ENCODE assay signal across 20 mouse cellular contexts in genomic region chr11:4762511-4762910, GRCm38 (mm10). TPM values are rescaled to one million over a fixed set of nuclear protein-coding genes. Genes with fewer than 3 reads are reported as not detected.
DNase-seq lines count a peak whose midpoint lies in the region; ATAC-seq and TF ChIP-seq lines count a peak whose summit lies in the region.
"Had no signal": no experiment of that assay in that cellular context is flagged by ENCODE, and none has a peak within 500 bp of the region (broad histone marks: within the 10 kb centered on the region; RNA-seq: fewer than 3 reads in every experiment).

No protein-coding gene starts in this region.

- H3K9ac ChIP-seq in forebrain, embryonic 13.5 days: no peak overlapping the region
- H3K9ac ChIP-seq in forebrain, embryonic 15.5 days (replicated peaks): no peak overlapping the region
- no peak overlapping the region for H3K9ac ChIP-seq in hindbrain, embryonic 15.5 days
- H3K9ac ChIP-seq in neural tube, embryonic 13.5 days: no peak overlapping the region
- H3K9ac ChIP-seq: embryonic facial prominence, embryonic 15.5 days; heart, embryonic 13.5 days; liver, embryonic 14.5 days; lung, embryonic 15.5 days had no signal

- no peak for TF ChIP-seq CTCF in layer of hippocampus, adult 2 months (conservative IDR thresholded peaks at IDR 0.05)

- no peak overlapping the region for H3K4me3 ChIP-seq in forebrain, embryonic 13.5 days
- no peak overlapping the region for H3K4me3 ChIP-seq in forebrain, embryonic 10.5 days
- H3K4me3 ChIP-seq in forebrain, embryonic 15.5 days: no peak overlapping the region
- H3K4me3 ChIP-seq in hindbrain, embryonic 15.5 days: no peak overlapping the region
- H3K4me3 ChIP-seq in neural tube, embryonic 13.5 days: no peak overlapping the region
- H3K4me3 ChIP-seq in layer of hippocampus, adult 2 months: no peak overlapping the region
- H3K4me3 ChIP-seq: embryonic facial prominence, embryonic 15.5 days; heart, embryonic 13.5 days; lung, embryonic 15.5 days had no signal

- no peak for DNase-seq in forebrain, embryonic 10.5 days (ENCODE audit: extremely low spot score, low spot score)
- no peak for DNase-seq in right cerebral cortex, postnatal 25 days
- DNase-seq in adrenal gland, postnatal 25 days: no peak
- DNase-seq in layer of hippocampus, adult 2 months (ENCODE audit: low spot score in 2 of 2): no peak
- DNase-seq: cerebellum, adult 2 months; cerebellum, postnatal 36 days; heart, adult 11 months; lung, postnatal 4 days; spleen, adult 18-20 months; thymus, postnatal 36 days had no signal

- no peaks in the 10 kb centered on the region for H3K9me3 ChIP-seq in forebrain, embryonic 13.5 days (replicated peaks)
- H3K9me3 ChIP-seq in forebrain, embryonic 10.5 days: no peaks in the 10 kb centered on the region
- H3K9me3 ChIP-seq in forebrain, embryonic 15.5 days: no peaks in the 10 kb centered on the region
- no peaks in the 10 kb centered on the region for H3K9me3 ChIP-seq in hindbrain, embryonic 15.5 days
- no peaks in the 10 kb centered on the region for H3K9me3 ChIP-seq in neural tube, embryonic 13.5 days
- H3K9me3 ChIP-seq: embryonic facial prominence, embryonic 15.5 days; heart, embryonic 13.5 days; lung, embryonic 15.5 days had no signal

- no peak for ATAC-seq in forebrain, embryonic 13.5 days
- ATAC-seq in forebrain, embryonic 15.5 days (replicated peaks): no peak
- no peak for ATAC-seq in hindbrain, embryonic 15.5 days (ENCODE audit: low FRiP score, low read depth)
- no peak for ATAC-seq in neural tube, embryonic 13.5 days (ENCODE audit: low read depth)

- no peak overlapping the region for H3K4me2 ChIP-seq in forebrain, embryonic 13.5 days
- H3K4me2 ChIP-seq in forebrain, embryonic 15.5 days (replicated peaks): no peak overlapping the region
- H3K4me2 ChIP-seq in hindbrain, embryonic 15.5 days: no peak overlapping the region
- no peak overlapping the region for H3K4me2 ChIP-seq in neural tube, embryonic 13.5 days
- H3K4me2 ChIP-seq: embryonic facial prominence, embryonic 15.5 days; heart, embryonic 13.5 days; lung, embryonic 15.5 days had no signal

- 14% methylated on average over 2 of the region's 2 CpGs for WGBS in forebrain, embryonic 13.5 days
- WGBS in forebrain, embryonic 10.5 days: 5% methylated on average over 2 of the region's 2 CpGs
- 24% methylated on average over 2 of the region's 2 CpGs for WGBS in forebrain, embryonic 15.5 days
- WGBS in hindbrain, embryonic 15.5 days: 25% methylated on average over 2 of the region's 2 CpGs
- 15% methylated on average over 2 of the region's 2 CpGs for WGBS in neural tube, embryonic 13.5 days

- H3K27me3 ChIP-seq in forebrain, embryonic 13.5 days: no peaks in the 10 kb centered on the region; the same call in 1 of the 2 replicates
- peaks cover 29% of the 10 kb centered on the region for H3K27me3 ChIP-seq in forebrain, embryonic 10.5 days (ENCODE audit: poor library complexity, severe bottlenecking)
- no peaks in the 10 kb centered on the region for H3K27me3 ChIP-seq in forebrain, embryonic 15.5 days
- H3K27me3 ChIP-seq in hindbrain, embryonic 15.5 days: no peaks in the 10 kb centered on the region
- H3K27me3 ChIP-seq in neural tube, embryonic 13.5 days: no peaks in the 10 kb centered on the region

- peak overlapping the region; percentile 67 for H3K27ac ChIP-seq in forebrain, embryonic 13.5 days
- no peak overlapping the region for H3K27ac ChIP-seq in forebrain, embryonic 10.5 days
- H3K27ac ChIP-seq in forebrain, embryonic 15.5 days (replicated peaks): peak overlapping the region; percentile 56; the same call in 1 of the 2 replicates
- 0 out of 2 replicates have a peak overlapping the region, but pooled peaks have one; percentile 39 for H3K27ac ChIP-seq in hindbrain, embryonic 15.5 days (replicated peaks)
- peak overlapping the region; percentile 82 for H3K27ac ChIP-seq in neural tube, embryonic 13.5 days (replicated peaks)
- H3K27ac ChIP-seq in layer of hippocampus, adult 2 months: no peak overlapping the region
- H3K27ac ChIP-seq: embryonic facial prominence, embryonic 15.5 days; heart, embryonic 13.5 days; kidney, postnatal 0 days; liver, embryonic 14.5 days; lung, embryonic 15.5 days had no signal

- peaks cover 37% of the 10 kb centered on the region for H3K4me1 ChIP-seq in forebrain, embryonic 13.5 days
- H3K4me1 ChIP-seq in forebrain, embryonic 10.5 days: peaks cover 26% of the 10 kb centered on the region
- H3K4me1 ChIP-seq in forebrain, embryonic 15.5 days: peaks cover 29% of the 10 kb centered on the region
- peaks cover 32% of the 10 kb centered on the region for H3K4me1 ChIP-seq in hindbrain, embryonic 15.5 days (replicated peaks)
- peaks cover 40% of the 10 kb centered on the region for H3K4me1 ChIP-seq in neural tube, embryonic 13.5 days (replicated peaks)

- H3K36me3 ChIP-seq in forebrain, embryonic 13.5 days (ENCODE audit: poor library complexity, severe bottlenecking): peaks cover 13% of the 10 kb centered on the region; the same call in 1 of the 2 replicates
- 0 out of 2 replicates have a peak, but pooled peaks cover 11% of the 10 kb centered on the region for H3K36me3 ChIP-seq in forebrain, embryonic 10.5 days (replicated peaks)
- no peaks in the 10 kb centered on the region for H3K36me3 ChIP-seq in forebrain, embryonic 15.5 days
- no peaks in the 10 kb centered on the region for H3K36me3 ChIP-seq in hindbrain, embryonic 15.5 days
- H3K36me3 ChIP-seq in neural tube, embryonic 13.5 days: peaks cover 4% of the 10 kb centered on the region; the same call in 1 of the 2 replicates
- H3K36me3 ChIP-seq: heart, embryonic 13.5 days; lung, embryonic 15.5 days had no signal

RNA-seq across cellular contexts. Expression of gene Cabp7, which starts 15.9 kb away (rescaled TPM):
- polyA plus RNA-seq in forebrain, embryonic 13.5 days (2015; fragmentation: Nextera tagmentation; extraction: Ambion mirVana): 0.59 and 0.87 TPM in 2 replicates
- polyA plus RNA-seq in forebrain, embryonic 10.5 days (2016; fragmentation: Nextera tagmentation; extraction: Ambion mirVana): 0.15 TPM in 1 of 2 replicates, not detected in the other
- 1.3 and 1.8 TPM in 2 replicates for polyA plus RNA-seq in forebrain, embryonic 15.5 days (2015; fragmentation: Nextera tagmentation; extraction: Ambion mirVana)
- polyA plus RNA-seq in hindbrain, embryonic 15.5 days (2015; fragmentation: Nextera tagmentation; extraction: Ambion mirVana): 2.3 and 2.7 TPM in 2 replicates
- polyA plus RNA-seq in neural tube, embryonic 13.5 days (2015; fragmentation: Nextera tagmentation; extraction: Ambion mirVana): 2.7 and 3.3 TPM in 2 replicates
- total RNA-seq in adrenal gland, postnatal 25 days (2021): not detected in 2 replicates
- 100 to 1,000 TPM; 309 to 329 TPM for total RNA-seq in layer of hippocampus, adult 2 months (2021)
- total RNA-seq: heart, postnatal 25 days had no signal
- polyA plus RNA-seq: heart, embryonic 13.5 days; lung, embryonic 15.5 days had no signal

RNA-seq across cellular contexts. Expression of gene Zmat5, which starts 58.0 kb away (rescaled TPM):
- polyA plus RNA-seq in forebrain, embryonic 13.5 days (2015; fragmentation: Nextera tagmentation; extraction: Ambion mirVana): 83.1 and 84.4 TPM in 2 replicates
- polyA plus RNA-seq in forebrain, embryonic 10.5 days (2016; fragmentation: Nextera tagmentation; extraction: Ambion mirVana): 76.8 and 79.6 TPM in 2 replicates
- 72.3 and 78.4 TPM in 2 replicates for polyA plus RNA-seq in forebrain, embryonic 15.5 days (2015; fragmentation: Nextera tagmentation; extraction: Ambion mirVana)
- 62.2 and 63.8 TPM in 2 replicates for polyA plus RNA-seq in hindbrain, embryonic 15.5 days (2015; fragmentation: Nextera tagmentation; extraction: Ambion mirVana)
- 61.5 and 72.6 TPM in 2 replicates for polyA plus RNA-seq in neural tube, embryonic 13.5 days (2015; fragmentation: Nextera tagmentation; extraction: Ambion mirVana)
- total RNA-seq in adrenal gland, postnatal 25 days (2021): 53.1 and 55.3 TPM in 2 replicates
- 10 to 100 TPM; 33.1 to 34.0 TPM for total RNA-seq in layer of hippocampus, adult 2 months (2021)

RNA-seq across cellular contexts. Expression of gene Uqcr10, which starts 58.4 kb away (rescaled TPM):
- 599 and 621 TPM in 2 replicates for polyA plus RNA-seq in forebrain, embryonic 13.5 days (2015; fragmentation: Nextera tagmentation; extraction: Ambion mirVana)
- 648 and 652 TPM in 2 replicates for polyA plus RNA-seq in forebrain, embryonic 10.5 days (2016; fragmentation: Nextera tagmentation; extraction: Ambion mirVana)
- 538 and 557 TPM in 2 replicates for polyA plus RNA-seq in forebrain, embryonic 15.5 days (2015; fragmentation: Nextera tagmentation; extraction: Ambion mirVana)
- 678 and 743 TPM in 2 replicates for polyA plus RNA-seq in hindbrain, embryonic 15.5 days (2015; fragmentation: Nextera tagmentation; extraction: Ambion mirVana)
- polyA plus RNA-seq in neural tube, embryonic 13.5 days (2015; fragmentation: Nextera tagmentation; extraction: Ambion mirVana): 595 and 628 TPM in 2 replicates
- 790 and 849 TPM in 2 replicates for total RNA-seq in adrenal gland, postnatal 25 days (2021)
- 100 to 1,000 TPM; 367 to 391 TPM for total RNA-seq in layer of hippocampus, adult 2 months (2021)

Comparison
In these comparisons a context has a peak if more than half of its experiments do, and no peak if none do; other contexts are left out.
1. H3K27ac ChIP-seq: peak in forebrain, embryonic 13.5 days (single experiment), forebrain, embryonic 15.5 days (single experiment), hindbrain, embryonic 15.5 days (single experiment) and neural tube, embryonic 13.5 days (single experiment); none in forebrain, embryonic 10.5 days (single experiment) and layer of hippocampus, adult 2 months (single experiment).